Mouse (Mus musculus) adrenal gland, postnatal 36 days (tissue): Measurements from ENCODE around the gene Gucy1a1. TPM values are rescaled to one million over a fixed set of nuclear protein-coding genes. Genes with fewer than 3 reads are reported as not detected.

ENCODE experiments used
- DNase-seq, 2 experiments: peaks; one replicate each; pipeline ENCODE4 v3.0.0; 2021; ENCODE audit warnings: mixed read lengths in 1 of 2
- microRNA-seq: library from miRNA; unstranded; fragments of <30 nt; microRNA quantifications from one replicate; pipeline ENCODE4 v1.2.0, GENCODE M21; 2021
- total RNA-seq, 2 experiments: library from RNA; stranded (reverse); gene quantifications; 2 replicates each; pipeline ENCODE4 v1.2.3; 2021

Gucy1a1 gene
- total RNA-seq, 2 experiments from 2014 or later, result 20.7 to 22.7 TPM

DNA sequence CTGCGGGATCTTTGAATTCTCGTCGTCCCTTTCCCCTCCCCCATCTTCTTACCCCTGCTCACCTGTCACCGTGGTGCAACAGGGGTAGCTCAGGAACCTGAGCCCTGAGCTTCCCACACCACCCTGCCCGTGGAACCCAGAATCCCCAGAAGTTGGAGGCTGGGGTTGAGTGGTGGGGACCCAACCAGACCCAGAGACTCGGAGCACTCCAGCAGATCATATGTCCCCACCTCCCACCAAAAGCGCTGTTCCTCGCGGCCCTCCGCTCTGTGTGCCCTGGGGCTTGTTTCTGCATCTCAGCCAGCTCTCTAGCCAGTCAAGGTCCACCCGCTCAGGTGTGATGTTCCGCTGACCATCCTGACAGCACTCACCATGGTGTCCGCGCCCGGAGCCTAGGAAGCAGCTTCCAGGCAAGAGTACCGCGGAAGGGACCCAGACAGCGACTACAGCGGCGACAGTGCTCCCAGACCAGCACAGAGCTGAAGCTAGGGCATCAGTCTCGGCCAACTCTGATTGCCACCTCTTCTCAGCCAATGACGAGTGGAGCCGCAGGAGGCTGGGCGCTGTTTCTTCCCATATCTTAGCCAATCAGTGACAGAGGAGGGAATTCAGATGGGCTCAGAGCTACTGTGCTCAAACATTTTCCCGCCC is 71.3 kb downstream of the Gucy1a1 start, which contains the start of gene Gucy1b1:
Gucy1b1 (minus strand) TSS at position 489 of the 651 bp plus-strand sequence.
- DNase-seq, result peak; percentile 51 to 55

DNA sequence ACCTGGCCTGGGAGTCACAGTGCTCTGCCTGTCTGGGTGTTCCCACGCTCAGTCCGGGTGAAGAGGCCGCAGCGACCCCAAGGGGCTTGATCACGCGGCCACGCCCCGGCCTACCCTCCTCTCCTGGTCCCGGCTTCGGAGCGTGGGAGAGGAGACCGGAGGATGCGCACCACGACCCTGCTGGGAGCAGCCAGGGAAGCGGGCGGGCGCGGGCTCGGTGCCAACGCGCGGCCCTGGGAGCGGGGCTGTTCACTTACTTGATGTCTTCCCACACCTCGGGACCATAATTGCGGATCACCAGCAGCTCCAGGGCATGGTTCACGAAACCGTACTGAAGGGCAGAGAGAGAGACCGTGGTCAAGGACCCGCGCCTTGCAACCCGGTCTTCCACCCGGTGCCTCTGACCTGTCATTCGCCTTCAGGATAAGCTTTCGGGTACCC is 71.8 kb downstream of the Gucy1a1 start:
- peak; percentile 31 to 54 for DNase-seq

DNA sequence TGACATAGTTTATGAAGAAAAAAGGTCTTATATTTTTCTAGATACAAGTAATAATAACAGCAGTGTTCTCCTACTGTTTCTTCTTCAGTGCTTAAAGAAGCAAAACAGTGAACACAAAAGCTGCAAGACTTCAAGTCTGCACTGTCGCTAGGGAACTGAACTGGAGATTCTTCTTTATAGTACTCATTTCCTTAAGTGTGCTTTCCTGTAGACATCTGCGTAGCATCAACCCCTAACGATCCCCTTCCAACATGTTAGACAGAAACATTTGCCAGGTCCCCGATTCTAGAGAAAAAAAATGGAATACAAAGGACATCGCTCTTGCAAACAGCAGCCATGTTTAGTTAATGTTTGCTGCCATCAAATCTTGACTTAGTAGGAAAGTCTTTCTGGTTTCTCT is 77.8 kb downstream of the Gucy1a1 start:
- no peak for DNase-seq

DNA sequence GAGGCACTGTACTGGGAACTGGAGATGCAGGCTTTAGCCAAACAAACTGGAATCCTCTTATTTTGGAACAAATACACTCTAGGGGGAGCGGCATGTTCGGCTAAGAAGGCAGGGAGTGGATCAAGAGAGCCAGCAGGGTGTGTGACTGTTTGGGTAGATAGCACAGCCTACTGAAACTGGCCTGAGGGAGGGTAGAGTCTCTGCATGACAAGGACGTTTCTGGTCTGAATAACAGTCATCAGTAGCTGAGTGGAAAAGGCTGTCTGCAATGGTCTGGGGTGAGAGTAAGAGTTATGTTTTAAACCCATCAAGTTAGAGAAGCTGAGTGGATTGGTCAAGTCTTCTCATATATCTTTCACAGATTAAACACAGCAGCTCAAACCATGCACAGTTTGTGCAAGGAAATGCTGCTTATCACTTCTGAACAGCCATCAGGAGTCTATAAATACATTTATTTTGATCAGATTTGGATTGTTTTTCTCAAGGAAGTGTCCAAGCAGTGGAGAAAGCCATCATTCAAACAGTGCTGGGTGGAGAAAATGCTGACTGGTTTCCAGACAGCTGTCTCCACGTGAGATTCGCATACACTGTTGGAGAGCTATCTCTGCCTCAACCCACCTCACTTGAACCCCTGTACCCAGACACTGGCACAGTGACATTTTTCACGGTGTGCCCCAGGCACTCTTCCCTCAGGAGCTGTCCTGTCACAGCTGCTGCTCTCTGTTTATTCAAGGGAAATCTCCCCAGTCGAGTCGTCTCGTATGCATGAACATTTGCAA is 84.0 kb downstream of the Gucy1a1 start:
- DNase-seq, result no peak

DNA sequence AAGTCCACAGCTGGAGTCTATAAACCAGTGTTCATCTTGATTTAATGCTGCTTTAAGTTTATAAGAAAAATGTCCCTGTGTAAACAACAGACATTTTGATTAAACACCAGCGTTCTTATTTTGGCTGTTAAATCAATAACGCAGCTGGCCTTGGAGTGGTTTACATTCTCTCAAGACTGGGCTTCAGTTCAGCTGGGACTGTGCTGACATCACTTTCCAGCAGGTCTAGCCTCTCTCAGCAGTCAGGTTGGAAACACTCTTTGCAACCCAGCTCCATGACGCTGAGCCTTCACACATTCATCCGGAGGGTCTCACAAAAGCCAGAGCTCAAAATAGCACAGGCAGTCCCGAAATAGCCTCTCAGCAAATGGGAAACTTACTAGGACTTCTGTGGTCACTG is 88.4 kb downstream of the Gucy1a1 start:
- no peak for DNase-seq

DNA sequence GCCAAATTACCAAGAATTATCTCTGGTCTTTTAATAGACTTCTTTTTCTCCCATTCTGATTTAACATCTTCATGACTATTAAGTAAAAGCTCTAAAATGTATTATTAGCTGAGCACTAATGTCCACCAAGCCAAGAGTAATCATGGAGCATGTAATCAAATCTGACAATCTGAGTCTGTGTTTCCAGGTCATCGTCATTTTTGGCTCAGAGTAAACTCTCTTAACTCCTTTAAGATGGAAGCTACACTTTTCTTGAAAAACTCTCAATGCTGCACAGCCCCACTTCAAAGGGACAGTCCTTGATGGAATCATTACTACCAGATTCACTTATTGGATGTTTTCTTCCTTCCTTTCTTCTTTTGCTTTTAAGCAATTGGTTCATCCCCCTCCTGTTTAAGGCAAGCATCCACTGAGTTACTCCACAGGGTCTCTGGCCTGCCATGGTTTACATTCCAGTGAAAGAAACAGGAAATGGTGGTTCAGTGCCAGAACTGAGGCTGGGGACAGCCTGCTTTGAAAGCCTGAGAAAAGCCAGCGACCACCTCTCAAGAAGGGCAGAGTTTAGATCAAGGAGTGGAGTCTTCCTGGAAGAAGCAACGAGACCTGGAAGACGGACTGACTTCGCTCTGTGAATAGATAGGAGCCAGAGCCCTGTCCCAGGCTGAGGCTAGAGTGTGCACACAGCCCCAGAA is 91.2 kb downstream of the Gucy1a1 start:
- DNase-seq, result no peak

DNA sequence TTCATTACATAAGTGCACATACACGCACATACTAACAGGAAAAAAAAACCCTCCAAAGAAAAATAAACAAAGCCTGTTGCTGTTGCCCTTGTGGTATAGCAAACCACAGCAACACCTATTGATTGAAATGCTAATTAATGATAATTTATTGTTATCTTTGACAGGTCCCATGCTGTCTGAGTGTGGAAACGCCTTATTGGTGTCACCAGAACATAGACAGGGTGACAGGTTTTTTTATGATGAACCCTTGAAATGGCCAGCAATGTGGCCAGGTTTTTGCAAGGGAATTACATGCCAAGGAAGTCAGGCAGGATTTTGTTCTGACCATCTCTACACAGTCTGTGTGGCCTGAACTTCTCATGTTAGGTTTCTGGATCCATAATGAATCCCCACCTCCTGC is 93.6 kb downstream of the Gucy1a1 start:
- DNase-seq, result no peak

DNA sequence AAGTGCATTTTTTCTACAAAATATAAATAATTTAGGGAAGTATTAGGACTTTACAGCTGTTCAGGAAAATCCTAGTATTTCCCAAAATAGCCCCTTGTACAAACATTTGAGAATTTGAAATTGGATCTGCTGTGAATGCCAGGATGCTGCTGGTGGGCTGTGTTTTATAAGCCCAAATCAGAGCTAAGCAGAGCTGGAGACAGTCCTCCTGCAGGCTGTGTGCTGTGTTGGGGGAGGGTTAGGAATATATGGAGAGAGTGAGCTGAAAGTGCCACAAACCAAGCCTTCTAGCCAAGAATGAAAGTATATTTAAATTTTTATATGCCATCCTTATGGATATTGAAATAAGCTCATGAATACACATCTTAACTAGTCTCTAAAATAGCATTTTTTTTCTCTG is 94.1 kb downstream of the Gucy1a1 start:
- DNase-seq, result no peak

DNA sequence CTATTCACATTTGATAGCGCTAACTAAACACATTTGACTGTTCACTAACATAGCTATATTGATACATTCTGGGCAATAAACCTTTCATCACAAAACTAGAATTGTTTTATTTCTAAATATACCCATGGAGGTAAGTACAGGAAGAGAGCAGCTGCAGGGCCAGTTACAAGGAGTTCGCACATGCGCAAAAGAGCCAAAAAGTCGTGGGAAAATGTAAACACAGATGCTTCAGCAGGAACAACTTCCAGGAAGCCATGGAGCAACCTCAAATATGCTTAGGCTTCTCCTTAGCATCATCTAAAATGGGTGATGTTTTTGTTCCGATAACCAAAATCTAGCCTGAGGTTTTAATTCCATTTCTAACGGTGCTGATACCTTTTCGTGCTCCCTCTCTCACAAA is 96.9 kb downstream of the Gucy1a1 start:
- DNase-seq, result no peak

DNA sequence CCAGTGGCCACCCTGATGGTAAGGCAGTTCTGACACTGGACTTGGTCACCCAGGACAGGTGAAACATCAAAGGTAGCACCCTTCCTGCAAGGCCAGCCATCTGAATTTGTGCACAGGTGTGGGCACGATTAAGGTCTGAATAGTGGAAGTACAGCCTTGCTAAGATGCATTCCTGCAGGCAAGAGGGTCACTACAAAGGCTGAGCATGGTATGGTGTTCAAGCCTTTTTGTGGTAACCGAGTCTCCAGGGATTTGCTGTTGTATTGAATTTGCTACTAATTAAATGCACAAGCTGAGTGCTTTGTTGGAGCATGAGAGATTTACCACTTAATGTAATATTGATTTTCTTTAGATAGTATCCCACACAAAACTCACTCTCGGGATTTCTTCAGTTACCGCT is 97.5 kb downstream of the Gucy1a1 start:
- no peak for DNase-seq

DNA sequence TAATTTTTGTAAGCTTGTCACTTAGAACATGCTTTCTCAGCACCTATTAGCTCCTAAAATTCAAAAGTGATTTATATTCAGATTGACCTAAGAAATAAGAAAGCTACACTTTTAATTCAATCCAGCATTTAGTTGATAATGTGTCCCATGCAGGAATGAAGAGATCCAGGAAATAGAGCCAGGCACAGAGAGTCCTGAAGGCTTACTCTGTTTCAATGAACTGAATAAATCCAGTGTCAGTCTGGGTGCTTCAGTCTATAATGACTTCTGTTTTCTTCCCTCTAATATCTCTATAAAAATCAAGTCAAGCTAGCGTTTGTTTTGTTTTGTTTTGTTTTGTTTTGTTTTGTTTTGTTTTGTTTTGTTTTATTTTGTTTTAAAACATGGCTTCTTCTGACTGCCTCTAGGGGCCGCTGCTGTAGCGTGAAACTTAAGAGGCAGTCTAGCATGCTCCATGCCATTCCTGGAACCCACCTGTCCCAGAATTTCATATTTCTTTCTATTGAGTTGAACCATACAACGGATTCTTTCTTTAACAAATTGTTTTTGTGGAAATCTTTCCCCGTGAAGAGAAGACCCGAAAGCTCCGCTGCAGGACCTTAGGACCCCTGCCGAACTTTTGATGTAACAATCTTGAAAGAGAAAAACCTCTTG is 98.4 kb downstream of the Gucy1a1 start:
- peak; percentile 48 to 61 for DNase-seq

DNA sequence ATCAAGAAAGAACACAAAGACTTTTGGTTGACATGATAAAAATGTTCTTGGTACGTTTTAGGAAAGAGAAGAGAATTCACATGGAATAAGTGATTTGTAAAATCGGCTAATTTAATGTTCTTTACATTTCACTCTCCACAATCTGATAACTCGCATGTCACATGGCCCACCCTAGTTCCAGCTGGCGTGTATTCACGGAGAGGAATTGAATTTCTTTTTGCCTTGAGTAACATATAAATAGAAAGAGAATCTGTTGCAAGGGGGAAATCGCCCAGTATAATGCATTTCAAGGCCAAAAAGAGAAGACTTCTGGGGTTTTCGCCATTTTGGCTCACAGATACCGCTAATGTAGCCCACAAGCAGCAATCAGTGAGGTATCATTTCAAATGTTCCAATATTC is 99.5 kb downstream of the Gucy1a1 start:
- no peak for DNase-seq

DNA sequence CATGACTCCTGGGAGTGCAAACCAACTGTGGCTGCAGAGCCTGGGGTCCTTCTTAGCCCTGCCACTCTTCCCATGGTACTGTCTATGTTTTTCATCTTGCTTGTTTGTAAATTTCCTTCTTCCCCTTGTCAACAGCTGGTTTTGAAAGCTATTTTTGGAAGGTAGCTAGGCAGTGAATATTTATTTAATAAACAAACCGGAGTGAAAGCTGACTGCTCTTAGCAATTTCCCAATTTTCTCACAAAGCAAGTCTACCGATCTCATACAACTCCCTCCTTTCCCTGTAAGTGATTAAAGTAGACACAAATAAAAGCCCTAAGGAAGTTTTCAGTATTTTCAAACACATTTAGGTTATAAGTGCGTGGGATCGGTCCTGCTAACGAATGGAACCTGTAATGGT is 100.7 kb downstream of the Gucy1a1 start:
- DNase-seq, result no peak

DNA sequence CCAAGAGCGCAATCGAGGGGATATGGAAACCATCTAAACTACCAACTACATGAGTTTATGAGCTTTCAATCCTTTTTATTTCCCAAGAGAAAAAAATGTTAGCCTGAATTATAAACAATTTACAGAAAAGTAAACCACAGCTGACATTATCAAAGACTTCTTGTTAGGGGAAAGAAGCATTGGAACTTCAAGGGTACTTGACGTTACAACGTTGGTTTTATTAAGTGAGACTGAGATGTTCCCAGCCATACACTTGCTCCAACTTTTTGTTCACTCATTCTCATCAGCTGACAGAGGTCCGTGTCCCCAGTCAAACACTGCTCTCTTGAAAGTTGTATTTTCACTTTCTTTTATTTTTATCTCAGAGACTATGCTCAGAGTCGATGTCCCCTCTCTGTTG is 101.9 kb downstream of the Gucy1a1 start:
- no peak for DNase-seq

Small RNA genes lying within 50 kb of the gene (microRNA-seq; reads per million reads assigned to microRNA genes)
- gene Mir7010, result not detected

Other genes starting within 250 kb of the Gucy1a1 start
- 10 to 100 TPM; 34.5 to 68.4 TPM for gene Ctso, start 213.2 kb downstream of the Gucy1a1 start, total RNA-seq
- 1 to 10 TPM in 1 of 2 experiments, under 1 TPM in 1; 0.33 to 1.0 TPM for gene Tdo2, start 169.6 kb downstream of the Gucy1a1 start, total RNA-seq
- gene Asic5, start 163.5 kb downstream of the Gucy1a1 start, total RNA-seq, result not detected
- 1 to 10 TPM; 8.2 to 8.3 TPM for gene Gucy1b1, start 71.1 kb downstream of the Gucy1a1 start, total RNA-seq
- gene Map9, start 212.3 kb upstream of the Gucy1a1 start, total RNA-seq, result 1 to 10 TPM; 5.6 to 5.8 TPM